Mouse (Mus musculus): ENCODE measurements around the gene Dspp. TPM values are rescaled to one million over a fixed set of nuclear protein-coding genes. Genes with fewer than 3 reads are reported as not detected.

The Dspp gene
- total and polyA plus RNA-seq, 2 experiments = not detected

DNA sequence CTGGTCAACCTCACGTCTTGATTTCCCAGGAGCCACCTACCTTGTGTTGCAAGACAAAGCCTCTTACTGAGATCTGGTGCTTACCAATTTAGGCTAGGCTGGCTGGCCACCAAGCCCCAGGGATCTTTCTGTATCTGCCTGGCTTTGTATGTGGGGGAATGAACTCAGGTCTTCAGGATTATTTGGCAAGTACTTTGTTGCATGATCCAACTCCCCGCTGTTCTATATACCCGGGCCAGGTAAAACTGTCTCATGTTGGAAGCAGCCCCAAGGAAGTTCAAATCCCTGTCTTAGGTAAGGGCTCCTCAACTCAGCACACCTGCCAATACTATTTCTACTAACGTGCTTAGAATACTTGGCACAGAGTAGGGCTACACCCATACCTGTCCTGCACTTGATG is 39.6 kb upstream of the Dspp start:
- H3K79me2 ChIP-seq (ENCODE audit: control insufficient read depth, insufficient read depth, low read length) = no peaks in the 10 kb centered on the region
- no peak overlapping the region for H3K4me3 ChIP-seq (ENCODE audit: insufficient read depth, low read depth, low read length)
- no peaks in the 10 kb centered on the region for H3K4me1 ChIP-seq (ENCODE audit: control insufficient read depth, insufficient read depth, low read length)
- 83% methylated on average over 4 of the region's 4 CpGs for WGBS
- no peak overlapping the region for H3K9ac ChIP-seq (ENCODE audit: low read depth, low read length)
- no peak overlapping the region for H3K27ac ChIP-seq (replicated peaks; ENCODE audit: insufficient read depth, low read depth, low read length)
- H3K36me3 ChIP-seq (ENCODE audit: control insufficient read depth, insufficient read depth, low read length) = no peaks in the 10 kb centered on the region
- no peaks in the 10 kb centered on the region; the same call in 1 of the 2 replicates for H3K27me3 ChIP-seq (ENCODE audit: control insufficient read depth, insufficient read depth, low read length)
- TF ChIP-seq POLR2A (IDR thresholded peaks at IDR 0.05; ENCODE audit: extremely low read depth, insufficient read depth, low read length) (no peak), CTCF (IDR thresholded peaks at IDR 0.05; ENCODE audit: low read depth, low read length) (no peak)
- no peak for DNase-seq (ENCODE audit: extremely low read depth, low read depth, low spot score)

DNA sequence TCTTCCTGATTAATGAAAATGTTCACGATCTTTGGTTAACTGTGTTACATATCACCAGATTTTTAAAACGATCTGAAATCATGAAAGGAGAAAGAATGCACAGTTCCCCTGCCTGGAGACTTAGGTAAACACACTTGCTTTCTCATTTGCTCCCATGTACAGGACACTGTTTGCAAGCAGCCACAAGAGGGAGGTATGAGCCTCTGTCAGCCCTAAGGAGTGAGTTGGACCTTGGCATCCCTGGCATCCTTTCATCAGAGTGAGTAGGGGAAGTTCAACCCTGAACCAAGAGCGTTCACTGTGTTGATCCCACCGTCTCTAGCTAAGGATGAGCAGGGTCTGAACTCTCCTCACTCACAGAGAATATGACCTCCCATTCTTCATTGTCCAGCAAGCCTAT is 39.0 kb upstream of the Dspp start:
- H3K4me3 ChIP-seq (ENCODE audit: insufficient read depth, low read depth, low read length) = no peak overlapping the region
- WGBS = 47% methylated on average over 4 of the region's 4 CpGs
- no peaks in the 10 kb centered on the region; the same call in 1 of the 2 replicates for H3K27me3 ChIP-seq (ENCODE audit: control insufficient read depth, insufficient read depth, low read length)
- DNase-seq (ENCODE audit: extremely low read depth, low read depth, low spot score) = peak; percentile 44
- H3K4me1 ChIP-seq (ENCODE audit: control insufficient read depth, insufficient read depth, low read length) = no peaks in the 10 kb centered on the region
- H3K27ac ChIP-seq (replicated peaks; ENCODE audit: insufficient read depth, low read depth, low read length) = no peak overlapping the region
- no peak overlapping the region for H3K9ac ChIP-seq (ENCODE audit: low read depth, low read length)
- no peaks in the 10 kb centered on the region for H3K79me2 ChIP-seq (ENCODE audit: control insufficient read depth, insufficient read depth, low read length)
- TF ChIP-seq CTCF (IDR thresholded peaks at IDR 0.05; ENCODE audit: low read depth, low read length) = peak; percentile 55
- no peak for TF ChIP-seq POLR2A (IDR thresholded peaks at IDR 0.05; ENCODE audit: extremely low read depth, insufficient read depth, low read length)
- H3K36me3 ChIP-seq (ENCODE audit: control insufficient read depth, insufficient read depth, low read length) = no peaks in the 10 kb centered on the region

DNA sequence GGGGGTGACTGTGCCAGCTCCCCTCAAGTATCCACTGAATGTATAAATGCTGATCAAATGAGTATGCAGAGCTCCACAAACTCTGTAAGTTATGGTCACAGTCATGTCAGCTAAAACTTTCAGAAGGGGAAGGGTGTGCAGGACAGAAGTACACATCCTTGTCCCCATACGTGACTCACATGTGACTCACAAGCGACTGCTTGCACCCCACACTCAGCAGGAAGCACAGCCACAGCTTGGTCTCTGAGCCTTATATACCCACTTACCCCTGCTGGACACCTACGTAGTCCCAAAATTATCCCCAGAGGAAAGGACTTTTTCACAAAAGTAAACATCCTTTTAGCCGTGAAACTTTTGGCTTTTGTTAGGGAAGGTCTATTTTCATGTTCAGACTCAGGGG is 36.8 kb upstream of the Dspp start:
- WGBS = 64% methylated on average over 4 of the region's 4 CpGs

DNA sequence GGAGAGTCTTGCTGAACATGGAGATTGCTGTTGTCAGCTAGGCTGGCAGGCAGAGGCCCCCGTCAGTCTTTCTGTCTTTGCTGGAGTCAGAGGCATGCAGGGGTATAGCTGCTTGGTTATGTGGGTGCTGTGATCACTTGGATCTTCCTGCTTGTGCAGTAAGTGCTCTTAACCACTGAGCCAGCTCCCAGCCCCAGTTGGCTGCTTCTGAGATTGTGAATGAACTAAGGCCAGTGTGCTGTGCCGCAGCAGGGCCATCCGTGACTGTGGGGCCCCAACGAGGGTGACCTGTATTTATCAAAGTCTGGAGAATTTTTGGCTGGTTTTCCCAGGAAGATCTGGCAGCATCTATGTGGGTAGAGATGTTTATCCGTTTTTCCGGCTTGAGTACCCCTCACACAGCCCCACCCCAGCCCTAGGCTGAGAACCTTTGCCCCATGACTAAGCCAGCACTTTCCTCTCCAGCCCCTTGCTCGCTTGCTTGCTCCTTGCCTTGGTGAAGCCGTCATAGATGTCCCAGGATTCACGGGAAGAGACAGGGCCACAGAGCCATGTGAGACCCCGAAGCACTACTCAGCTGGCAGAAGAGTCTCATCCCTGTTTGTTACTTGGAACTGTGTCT is 32.5 kb upstream of the Dspp start:
- no peak for DNase-seq (ENCODE audit: extremely low read depth, low read depth, low spot score)
- H3K27ac ChIP-seq (replicated peaks; ENCODE audit: insufficient read depth, low read depth, low read length) = no peak overlapping the region
- no peaks in the 10 kb centered on the region for H3K4me1 ChIP-seq (ENCODE audit: control insufficient read depth, insufficient read depth, low read length)
- WGBS = 78% methylated on average over 10 of the region's 10 CpGs
- no peaks in the 10 kb centered on the region; the same call in 1 of the 2 replicates for H3K27me3 ChIP-seq (ENCODE audit: control insufficient read depth, insufficient read depth, low read length)
- no peaks in the 10 kb centered on the region for H3K36me3 ChIP-seq (ENCODE audit: control insufficient read depth, insufficient read depth, low read length)
- no peak overlapping the region for H3K4me3 ChIP-seq (ENCODE audit: insufficient read depth, low read depth, low read length)
- no peak overlapping the region for H3K9ac ChIP-seq (ENCODE audit: low read depth, low read length)
- H3K79me2 ChIP-seq (ENCODE audit: control insufficient read depth, insufficient read depth, low read length) = no peaks in the 10 kb centered on the region
- no peak for TF ChIP-seq POLR2A (IDR thresholded peaks at IDR 0.05; ENCODE audit: extremely low read depth, insufficient read depth, low read length)
- no peak for TF ChIP-seq CTCF (IDR thresholded peaks at IDR 0.05; ENCODE audit: low read depth, low read length)

More for the DNA sequence above, 36.8 kb upstream of the Dspp start:
- Histone ChIP-seq H3K79me2 (ENCODE audit: control insufficient read depth, insufficient read depth, low read length) (no peaks in the 10 kb centered on the region), H3K4me3 (ENCODE audit: insufficient read depth, low read depth, low read length) (no peak overlapping the region), H3K36me3 (ENCODE audit: control insufficient read depth, insufficient read depth, low read length) (no peaks in the 10 kb centered on the region), H3K27me3 (ENCODE audit: control insufficient read depth, insufficient read depth, low read length) (no peaks in the 10 kb centered on the region; the same call in 1 of the 2 replicates), H3K27ac (replicated peaks; ENCODE audit: insufficient read depth, low read depth, low read length) (no peak overlapping the region), H3K4me1 (ENCODE audit: control insufficient read depth, insufficient read depth, low read length) (no peaks in the 10 kb centered on the region), H3K9ac (ENCODE audit: low read depth, low read length) (no peak overlapping the region)
- TF ChIP-seq CTCF (IDR thresholded peaks at IDR 0.05; ENCODE audit: low read depth, low read length) (no peak), POLR2A (IDR thresholded peaks at IDR 0.05; ENCODE audit: extremely low read depth, insufficient read depth, low read length) (no peak)
- no peak for DNase-seq (ENCODE audit: extremely low read depth, low read depth, low spot score)

DNA sequence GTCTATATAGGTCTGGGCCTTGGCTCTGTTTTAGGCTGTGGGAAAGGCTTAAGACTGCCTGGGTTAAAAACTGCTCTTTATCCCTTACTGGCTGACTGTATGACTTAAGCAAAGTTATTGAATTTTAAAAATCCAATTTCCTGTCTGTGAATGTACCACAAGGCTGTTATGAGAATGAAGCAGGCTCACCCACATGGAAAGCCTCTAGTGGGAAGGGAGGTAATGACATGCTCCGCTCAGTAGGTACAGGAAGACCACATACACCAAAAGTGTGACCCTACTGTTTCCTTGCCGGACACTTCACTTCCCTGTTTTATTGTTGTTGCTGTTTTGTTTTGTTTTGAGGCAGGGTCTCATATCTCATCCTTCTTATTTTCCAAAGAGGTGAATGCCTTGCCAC is 29.4 kb upstream of the Dspp start:
- Histone ChIP-seq H3K4me3 (ENCODE audit: insufficient read depth, low read depth, low read length) (no peak overlapping the region), H3K4me1 (ENCODE audit: control insufficient read depth, insufficient read depth, low read length) (no peaks in the 10 kb centered on the region), H3K27ac (replicated peaks; ENCODE audit: insufficient read depth, low read depth, low read length) (no peak overlapping the region), H3K36me3 (ENCODE audit: control insufficient read depth, insufficient read depth, low read length) (no peaks in the 10 kb centered on the region), H3K79me2 (ENCODE audit: control insufficient read depth, insufficient read depth, low read length) (no peaks in the 10 kb centered on the region), H3K9ac (ENCODE audit: low read depth, low read length) (no peak overlapping the region), H3K27me3 (ENCODE audit: control insufficient read depth, insufficient read depth, low read length) (no peaks in the 10 kb centered on the region)
- DNase-seq (ENCODE audit: extremely low read depth, low read depth, low spot score) = no peak
- 76% methylated on average over 2 of the region's 2 CpGs for WGBS
- TF ChIP-seq CTCF (IDR thresholded peaks at IDR 0.05; ENCODE audit: low read depth, low read length) (no peak), POLR2A (IDR thresholded peaks at IDR 0.05; ENCODE audit: extremely low read depth, insufficient read depth, low read length) (no peak)

DNA sequence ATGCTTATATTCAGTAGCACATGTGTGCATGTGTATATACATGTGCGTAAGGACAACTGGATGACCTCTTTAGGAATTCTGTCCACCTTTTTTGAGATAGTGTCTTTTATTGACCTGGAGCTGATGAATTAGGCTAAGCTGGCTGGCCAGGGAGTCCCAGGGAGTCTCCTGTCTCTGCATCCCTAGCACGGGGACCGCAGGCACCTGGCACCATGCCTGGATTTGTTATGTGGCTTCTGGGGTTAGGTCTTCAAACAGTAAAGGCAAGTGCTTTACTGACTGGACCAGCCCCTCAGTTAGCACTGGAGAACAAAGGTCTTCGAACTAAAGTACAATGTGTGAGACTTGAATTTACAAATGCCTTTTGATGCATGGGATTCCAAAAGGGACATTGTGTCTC is 26.5 kb upstream of the Dspp start:
- WGBS = 81% methylated on average over 4 of the region's 4 CpGs
- no peaks in the 10 kb centered on the region for H3K79me2 ChIP-seq (ENCODE audit: control insufficient read depth, insufficient read depth, low read length)
- H3K36me3 ChIP-seq (ENCODE audit: control insufficient read depth, insufficient read depth, low read length) = no peaks in the 10 kb centered on the region
- no peak overlapping the region for H3K4me3 ChIP-seq (ENCODE audit: insufficient read depth, low read depth, low read length)
- TF ChIP-seq POLR2A (IDR thresholded peaks at IDR 0.05; ENCODE audit: extremely low read depth, insufficient read depth, low read length) (no peak), CTCF (IDR thresholded peaks at IDR 0.05; ENCODE audit: low read depth, low read length) (no peak)
- H3K27me3 ChIP-seq (ENCODE audit: control insufficient read depth, insufficient read depth, low read length) = no peaks in the 10 kb centered on the region
- H3K9ac ChIP-seq (ENCODE audit: low read depth, low read length) = no peak overlapping the region
- no peak overlapping the region for H3K27ac ChIP-seq (replicated peaks; ENCODE audit: insufficient read depth, low read depth, low read length)
- H3K4me1 ChIP-seq (ENCODE audit: control insufficient read depth, insufficient read depth, low read length) = no peaks in the 10 kb centered on the region
- no peak for DNase-seq (ENCODE audit: extremely low read depth, low read depth, low spot score)
